Mouse (Mus musculus): ENCODE data around the gene Arhgap40.

DNA sequence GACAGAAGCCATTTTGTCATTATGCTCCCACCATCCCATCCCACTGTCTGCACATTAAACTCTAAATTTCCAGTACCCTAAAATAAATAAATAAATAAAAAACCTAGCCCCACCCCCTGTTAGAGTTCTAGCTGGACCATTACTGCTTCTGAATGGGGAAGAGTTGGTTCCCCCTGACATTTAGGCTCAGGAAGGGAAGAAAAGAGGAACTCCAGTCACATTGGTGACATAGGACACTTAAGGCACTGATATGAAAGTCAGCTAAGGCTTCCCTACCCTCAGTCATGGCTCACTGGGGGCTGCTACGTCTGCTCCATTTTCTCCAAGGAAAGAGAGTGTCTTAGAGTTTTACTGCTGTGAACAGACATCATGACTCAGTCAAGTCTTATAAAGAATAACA, 84.2 kb downstream of the Arhgap40 start:
- no peak for TF ChIP-seq POLR2A (IDR thresholded peaks at IDR 0.05; ENCODE audit: low read depth, low read length)
- TF ChIP-seq CTCF (IDR thresholded peaks at IDR 0.05; ENCODE audit: borderline replicate concordance, insufficient read depth, low read length) = no peak
